Mouse (Mus musculus) neural tube, embryonic 14.5 days (tissue): ENCODE results near the gene Bcat2. TPM values are rescaled to one million over a fixed set of nuclear protein-coding genes. Genes with fewer than 3 reads are reported as not detected.

Experiments
- ATAC-seq: fragments of 200-750 bp; cut with Nextera tagmentation; 2 replicates; pipeline ENCODE4 v1.8.0; 2017; ENCODE audit warnings: low read depth, mild to moderate bottlenecking, moderate TSS enrichment, moderate library complexity
- H3K27ac ChIP-seq: fragments of 300-500 bp; sonication (generic); 2 replicates; pipeline ENCODE4 v1.5.1; 2014; ENCODE audit warnings: low read depth, mild to moderate bottlenecking, control low read depth, low read length, moderate library complexity, mixed read lengths
- H3K27me3 ChIP-seq: fragments of 300-500 bp; sonication (generic); 2 replicates; pipeline ENCODE4 v1.6.1; 2014; ENCODE audit warnings: low read length; ENCODE audit not compliant: control insufficient read depth, insufficient read depth
- H3K36me3 ChIP-seq: fragments of 300-500 bp; sonication (generic); 2 replicates; pipeline ENCODE4 v1.6.1; 2014; ENCODE audit warnings: low read length, mixed read lengths; ENCODE audit not compliant: control insufficient read depth, insufficient read depth
- H3K4me1 ChIP-seq: fragments of 300-500 bp; sonication (generic); 2 replicates; pipeline ENCODE4 v1.6.1; 2014; ENCODE audit warnings: low read length; ENCODE audit not compliant: control insufficient read depth, insufficient read depth
- H3K4me2 ChIP-seq: fragments of 300-500 bp; sonication (generic); 2 replicates; pipeline ENCODE4 v1.6.1; 2014; ENCODE audit warnings: mild to moderate bottlenecking, low read depth, low read length, control low read depth
- H3K4me3 ChIP-seq: fragments of 300-500 bp; sonication (generic); 2 replicates; pipeline ENCODE4 v1.5.1; 2014; ENCODE audit warnings: low read depth, low read length, control low read depth, mixed read lengths
- H3K9ac ChIP-seq: fragments of 300-500 bp; sonication (generic); replicated peaks from 2 replicates; pipeline ENCODE4 v1.6.1; 2014; ENCODE audit warnings: low read depth, mild to moderate bottlenecking, control low read depth, low read length, mixed read lengths
- H3K9me3 ChIP-seq: fragments of 300-500 bp; sonication (generic); 2 replicates; pipeline ENCODE4 v1.6.1; 2016; ENCODE audit warnings: low read length; ENCODE audit not compliant: control insufficient read depth
- WGBS: fragments of 180-500 bp; shearing (Covaris S2); extraction: QIAGEN DNeasy Blood & Tissue Kit; methylation state at CpG from one replicate; pipeline ENCODE4 v1.1.7; 2014; 5-methylcytosine and 5-hydroxymethylcytosine counted together
- polyA plus RNA-seq: library from polyadenylated mRNA; unstranded; fragments of >200 nt; fragmentation: Nextera tagmentation; extraction: Ambion mirVana; gene quantifications from 2 replicates; pipeline ENCODE4 v1.2.1, GENCODE M21; 2014

The Bcat2 gene
- 15.8 and 19.2 TPM in 2 replicates for polyA plus RNA-seq

DNA sequence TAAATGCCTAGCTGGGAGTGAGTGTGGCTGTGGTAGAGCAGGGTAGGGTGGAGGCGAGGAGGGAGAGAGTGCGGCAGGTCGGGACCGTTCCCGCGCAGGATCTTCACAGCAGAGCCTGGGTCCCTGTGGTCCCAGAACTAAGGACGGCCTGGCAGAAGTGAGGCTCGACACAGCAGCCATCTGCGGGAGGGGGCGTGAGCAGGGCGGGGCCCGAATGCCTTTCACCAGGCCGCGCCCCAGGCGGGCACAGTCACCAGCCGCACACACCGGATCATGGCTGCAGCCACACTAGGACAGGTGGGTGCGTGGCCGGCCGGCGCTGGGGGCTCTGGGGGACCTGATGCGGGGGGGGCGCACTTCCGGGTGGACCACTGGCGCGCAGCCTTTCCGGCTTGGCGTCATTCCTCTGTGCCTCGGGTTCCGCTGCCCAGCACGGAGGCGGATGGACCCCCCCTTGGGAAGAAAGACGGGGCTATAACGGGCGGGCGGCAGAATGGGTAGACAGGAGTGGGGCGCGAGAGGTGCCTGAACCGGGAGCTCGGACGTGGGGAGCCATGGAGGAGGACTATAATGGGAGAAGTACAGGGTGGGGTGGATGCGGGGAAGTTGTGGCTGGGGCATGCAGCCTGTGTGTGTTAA is at the start of gene Bcat2:
Gene Bcat2 (plus strand): TSS at position 51 of the 639 bp plus-strand sequence.
- H3K27ac ChIP-seq = peak within 1 kb of the TSS; percentile 89
- peak within 1 kb of the TSS; percentile 55 for H3K4me3 ChIP-seq
- ATAC-seq = peak; percentile 65
- no peaks in the 10 kb centered on the region for H3K9me3 ChIP-seq
- peak within 1 kb of the TSS; percentile 79 for H3K4me2 ChIP-seq
- WGBS = 3% methylated on average over 42 of the region's 42 CpGs
- peak within 1 kb of the TSS; percentile 87 for H3K9ac ChIP-seq
- H3K36me3 ChIP-seq = no peaks in the 10 kb centered on the region
- H3K27me3 ChIP-seq = no peaks in the 10 kb centered on the region; the same call in 1 of the 2 replicates
- H3K4me1 ChIP-seq = peaks cover 5% of the 10 kb centered on the region; the same call in 1 of the 2 replicates

DNA sequence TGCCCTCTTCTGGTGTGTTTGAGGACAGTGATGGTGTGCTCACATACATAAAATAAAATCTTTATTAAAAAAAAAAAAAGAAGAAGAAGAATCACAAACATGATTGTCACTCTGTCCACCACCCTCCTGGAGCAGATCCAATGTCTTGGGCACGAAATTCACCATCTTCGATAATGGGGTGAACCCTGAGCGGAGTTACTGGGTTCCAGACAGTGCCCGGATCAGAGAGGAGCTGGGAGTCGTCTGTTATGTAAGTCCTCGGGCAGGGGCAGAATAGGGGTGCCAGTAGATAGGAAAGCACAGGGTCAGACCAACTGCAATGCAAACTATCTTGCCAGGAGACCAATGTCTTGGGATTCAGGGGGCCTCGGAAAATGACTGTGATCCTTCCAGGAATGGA is 49.3 kb upstream of the Bcat2 start:
- WGBS = 93% methylated on average over 7 of the region's 7 CpGs

GRCm38 (mm10) chr7:45521728-45522184 is 48.2 kb upstream of the Bcat2 start:
- Histone ChIP-seq H3K9ac (peak overlapping the region; percentile 55; the same call in 1 of the 2 replicates), H3K27me3 (no peaks in the 10 kb centered on the region), H3K27ac (peak overlapping the region; percentile 73), H3K4me1 (peaks cover 10% of the 10 kb centered on the region; the same call in 1 of the 2 replicates), H3K4me3 (peak overlapping the region; percentile 42), H3K9me3 (no peaks in the 10 kb centered on the region), H3K36me3 (no peaks in the 10 kb centered on the region), H3K4me2 (peak overlapping the region; percentile 51)
- ATAC-seq = peak; percentile 71
- WGBS = under 1% methylated on average over 28 of the region's 28 CpGs

More for the DNA sequence above, 49.3 kb upstream of the Bcat2 start:
- Histone ChIP-seq H3K4me3 (no peak overlapping the region), H3K27ac (no peak overlapping the region), H3K9me3 (no peaks in the 10 kb centered on the region), H3K4me2 (no peak overlapping the region), H3K9ac (no peak overlapping the region), H3K27me3 (no peaks in the 10 kb centered on the region), H3K36me3 (no peaks in the 10 kb centered on the region), H3K4me1 (peaks cover 9% of the 10 kb centered on the region; the same call in 1 of the 2 replicates)
- no peak for ATAC-seq

DNA sequence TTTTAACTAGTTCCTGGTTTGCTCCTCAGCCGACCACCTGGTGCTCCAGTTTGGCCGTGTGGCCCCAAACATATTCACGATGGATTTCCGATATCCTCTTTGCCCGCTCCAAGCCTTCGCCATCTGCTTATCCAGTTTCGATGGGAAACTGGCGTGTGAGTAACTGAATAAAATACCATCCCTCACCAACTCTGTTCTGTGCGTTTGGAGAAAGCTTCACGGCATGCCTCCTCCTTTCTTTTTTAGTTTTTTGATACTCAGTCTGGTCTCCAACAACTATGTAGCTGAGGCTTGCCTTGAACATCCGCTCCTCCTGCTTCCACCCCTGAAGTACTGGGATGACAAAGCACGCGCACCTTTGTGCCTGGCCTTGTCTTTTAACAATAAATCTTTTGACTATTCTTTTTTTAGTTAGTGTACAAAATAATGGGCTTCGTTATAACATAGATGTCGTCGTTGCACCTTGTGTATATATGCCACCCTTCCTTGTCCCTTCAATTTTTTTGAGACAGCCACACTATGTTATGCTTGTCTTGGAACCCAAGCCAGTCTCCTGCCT is 47.7 kb upstream of the Bcat2 start:
- 60% methylated on average over 16 of the region's 16 CpGs for WGBS
- Histone ChIP-seq H3K27me3 (no peaks in the 10 kb centered on the region), H3K4me2 (peak overlapping the region; percentile 51), H3K9me3 (no peaks in the 10 kb centered on the region), H3K9ac (no peak overlapping the region), H3K27ac (no peak overlapping the region), H3K4me3 (peak overlapping the region; percentile 42; the same call in 1 of the 2 replicates), H3K4me1 (peaks cover 10% of the 10 kb centered on the region; the same call in 1 of the 2 replicates), H3K36me3 (no peaks in the 10 kb centered on the region)
- no peak for ATAC-seq

GRCm38 (mm10) chr7:45522957-45523676 is 46.8 kb upstream of the Bcat2 start:
- Histone ChIP-seq H3K4me2 (no peak overlapping the region), H3K36me3 (no peaks in the 10 kb centered on the region)
- WGBS = 74% methylated on average over 18 of the region's 18 CpGs

DNA sequence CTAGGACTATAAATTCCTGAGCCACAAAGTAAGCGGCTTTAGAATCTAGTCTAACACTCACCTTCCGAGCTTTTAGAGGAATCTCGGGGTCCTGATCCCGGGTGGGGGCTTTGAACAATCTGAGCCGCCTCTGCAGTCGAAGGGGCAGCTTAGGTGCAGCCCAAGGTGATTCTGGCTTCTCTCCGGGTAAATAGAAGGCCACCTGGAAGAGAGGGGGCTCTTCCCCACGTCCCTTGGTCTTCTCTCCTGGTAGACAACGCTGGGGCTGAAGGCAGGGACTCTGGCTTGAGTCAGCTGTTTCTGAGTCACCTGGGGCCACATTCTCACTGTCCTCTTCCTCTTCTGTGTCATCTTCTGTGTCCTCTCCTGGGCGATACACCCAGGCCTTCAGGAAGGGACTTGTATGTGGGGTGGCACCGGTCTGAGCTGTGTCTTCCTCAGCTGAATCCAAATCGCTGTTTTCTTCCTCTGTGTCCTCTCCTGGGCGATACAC is 46.2 kb upstream of the Bcat2 start:
- 85% methylated on average over 13 of the region's 13 CpGs for WGBS
- Histone ChIP-seq H3K9ac (no peak overlapping the region), H3K36me3 (no peaks in the 10 kb centered on the region), H3K4me3 (no peak overlapping the region), H3K27ac (no peak overlapping the region), H3K4me2 (no peak overlapping the region), H3K27me3 (no peaks in the 10 kb centered on the region), H3K4me1 (peaks cover 10% of the 10 kb centered on the region; the same call in 1 of the 2 replicates), H3K9me3 (no peaks in the 10 kb centered on the region)
- ATAC-seq = no peak

More at GRCm38 (mm10) chr7:45522957-45523676, 46.8 kb upstream of the Bcat2 start:
- ATAC-seq = no peak
- Histone ChIP-seq H3K27ac (no peak overlapping the region), H3K4me1 (peaks cover 10% of the 10 kb centered on the region; the same call in 1 of the 2 replicates), H3K9me3 (no peaks in the 10 kb centered on the region), H3K9ac (no peak overlapping the region), H3K27me3 (no peaks in the 10 kb centered on the region), H3K4me3 (no peak overlapping the region)

- Histone ChIP-seq H3K27ac (peak overlapping the region; percentile 70), H3K9me3 (no peaks in the 10 kb centered on the region), H3K4me3 (peak overlapping the region; percentile 64), H3K27me3 (no peaks in the 10 kb centered on the region), H3K4me1 (peaks cover 10% of the 10 kb centered on the region; the same call in 1 of the 2 replicates), H3K9ac (peak overlapping the region; percentile 73), H3K36me3 (no peaks in the 10 kb centered on the region), H3K4me2 (peak overlapping the region; percentile 88)
- 37% methylated on average over 12 of the region's 12 CpGs for WGBS
- peak; percentile 2; the same call in 1 of the 2 replicates for ATAC-seq
These were observed 44.9 kb upstream of the Bcat2 start for GRCm38 (mm10) chr7:45524841-45525621.

- H3K36me3 ChIP-seq = no peaks in the 10 kb centered on the region
- H3K9me3 ChIP-seq = no peaks in the 10 kb centered on the region
- peak within 1 kb of the TSS; percentile 64 for H3K4me3 ChIP-seq
- under 1% methylated on average over 54 of the region's 54 CpGs for WGBS
- no peaks in the 10 kb centered on the region for H3K27me3 ChIP-seq
- ATAC-seq = peak; percentile 77
- H3K4me1 ChIP-seq = peaks cover 10% of the 10 kb centered on the region; the same call in 1 of the 2 replicates
- H3K27ac ChIP-seq = peak within 1 kb of the TSS; percentile 70
- peak within 1 kb of the TSS; percentile 73 for H3K9ac ChIP-seq
- H3K4me2 ChIP-seq = peak within 1 kb of the TSS; percentile 88
These were observed 44.0 kb upstream of the Bcat2 start, which contains the start of the genes Ppp1r15a and Plekha4 for GRCm38 (mm10) chr7:45525809-45526473. Gene Ppp1r15a (minus strand): TSS chr7:45526268. Gene Plekha4 (plus strand): TSS chr7:45526330.
